Mouse (Mus musculus) heart, adult 2 months (tissue): ENCODE measurements around the gene Fam25c. TPM values are rescaled to one million over a fixed set of nuclear protein-coding genes. Genes with fewer than 3 reads are reported as not detected.

Experiments used
- DNase-seq, 2 experiments: peaks; one replicate each; pipeline ENCODE4 v3.0.0; 2021
- H3K27ac ChIP-seq: fragments of 200-600 bp; 2 replicates; pipeline ENCODE4 v1.8.1; 2022
- H3K27me3 ChIP-seq: fragments of 200-500 bp; 2 replicates; pipeline ENCODE4 v1.6.1; 2012; ENCODE audit warnings: mild to moderate bottlenecking, low read length, inconsistent platforms, mixed read lengths; ENCODE audit not compliant: control insufficient read depth, insufficient read depth
- H3K36me3 ChIP-seq: fragments of 200-500 bp; 2 replicates; pipeline ENCODE4 v1.6.1; 2012; ENCODE audit warnings: low read length, inconsistent platforms; ENCODE audit not compliant: control insufficient read depth, insufficient read depth
- H3K4me1 ChIP-seq: fragments of 200-500 bp; 2 replicates; pipeline ENCODE4 v1.6.1; 2011; ENCODE audit warnings: low read length; ENCODE audit not compliant: control insufficient read depth, insufficient read depth
- H3K4me3 ChIP-seq: fragments of 200-600 bp; 2 replicates; pipeline ENCODE4 v1.8.1; 2022
- H3K79me2 ChIP-seq: fragments of 200-500 bp; replicated peaks from 2 replicates; pipeline ENCODE4 v1.6.1; 2012; ENCODE audit warnings: mild to moderate bottlenecking, inconsistent platforms, low read length, moderate library complexity, mixed read lengths; ENCODE audit not compliant: control insufficient read depth, insufficient read depth
- H3K9ac ChIP-seq: fragments of 200-500 bp; 2 replicates; pipeline ENCODE4 v1.6.1; 2012; ENCODE audit warnings: low read depth, mild to moderate bottlenecking, control low read depth, inconsistent platforms, low read length, mixed read lengths
- CTCF ChIP-seq: fragments of 200-600 bp; IDR thresholded peaks from 2 replicates; pipeline ENCODE4 v1.8.1; 2022; ENCODE audit warnings: antibody characterized with exemption, mild to moderate bottlenecking, moderate library complexity
- EP300 ChIP-seq: fragments of 200-500 bp; IDR thresholded peaks from 2 replicates; pipeline ENCODE4 v1.6.1; 2011; ENCODE audit warnings: low read depth, low read length, control low read depth; ENCODE audit not compliant: insufficient read depth
- POLR2A ChIP-seq: fragments of 200-500 bp; IDR thresholded peaks from 2 replicates; pipeline ENCODE4 v1.6.1; 2011; ENCODE audit warnings: mild to moderate bottlenecking, low read depth, low read length, control low read depth; ENCODE audit not compliant: insufficient read depth
- WGBS: fragments of 180-500 bp; shearing (Covaris S2); methylation state at CpG from one replicate; pipeline ENCODE4 v1.1.7; 2018; 5-methylcytosine and 5-hydroxymethylcytosine counted together
- intact Hi-C: fragments of 180-260 bp; cut with DNase I; formaldehyde crosslinking; loops from one replicate; pipeline ENCODE4 v1.15.1; 2025
- polyA plus RNA-seq: library from polyadenylated mRNA; depleted of rRNA; stranded (reverse); fragments of >200 nt; gene quantifications from 2 replicates; pipeline ENCODE4 v1.2.3, GENCODE M21; 2012
- total RNA-seq, 2 experiments: library from RNA; stranded (reverse); gene quantifications; 2 replicates each; pipeline ENCODE4 v1.2.3; 2021

The Fam25c gene
- total and polyA plus RNA-seq, 3 experiments, result not detected

DNA sequence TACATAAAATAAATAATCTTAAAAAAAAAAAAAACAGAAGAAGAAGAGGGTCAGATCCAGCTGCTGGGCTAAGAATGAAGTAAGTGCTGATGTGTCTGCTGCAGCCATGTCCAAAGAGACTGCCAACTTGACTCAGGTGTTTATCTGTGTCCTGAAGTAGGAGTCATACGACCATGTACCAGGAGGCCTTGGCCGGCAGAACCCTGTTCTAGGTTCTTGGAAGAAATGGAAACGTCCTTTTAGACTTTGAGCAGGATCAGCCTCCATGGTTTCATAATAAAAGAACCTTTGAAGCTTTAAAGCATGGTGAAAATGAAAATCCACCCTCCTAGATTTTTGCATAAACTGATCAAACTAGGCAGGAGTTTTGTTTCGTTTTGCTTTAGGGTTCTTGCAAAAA, 777 bp downstream of the Fam25c start:
- peaks cover 2% of the 10 kb centered on the region; the same call in 1 of the 2 replicates for H3K4me1 ChIP-seq
- DNase-seq, result no peak
- no peak for TF ChIP-seq EP300
- no peaks in the 10 kb centered on the region for H3K79me2 ChIP-seq
- H3K27ac ChIP-seq, result no peak overlapping the region
- intact Hi-C loops, result loop anchor here (10.0 kb wide), 1 partner anchor 270 kb away; the partner anchor contains the start of gene Anxa8
- no peak overlapping the region for H3K9ac ChIP-seq
- H3K4me3 ChIP-seq, result no peak overlapping the region
- H3K27me3 ChIP-seq, result no peaks in the 10 kb centered on the region
- WGBS, result 73% methylated on average over 4 of the region's 4 CpGs
- H3K36me3 ChIP-seq, result no peaks in the 10 kb centered on the region

DNA sequence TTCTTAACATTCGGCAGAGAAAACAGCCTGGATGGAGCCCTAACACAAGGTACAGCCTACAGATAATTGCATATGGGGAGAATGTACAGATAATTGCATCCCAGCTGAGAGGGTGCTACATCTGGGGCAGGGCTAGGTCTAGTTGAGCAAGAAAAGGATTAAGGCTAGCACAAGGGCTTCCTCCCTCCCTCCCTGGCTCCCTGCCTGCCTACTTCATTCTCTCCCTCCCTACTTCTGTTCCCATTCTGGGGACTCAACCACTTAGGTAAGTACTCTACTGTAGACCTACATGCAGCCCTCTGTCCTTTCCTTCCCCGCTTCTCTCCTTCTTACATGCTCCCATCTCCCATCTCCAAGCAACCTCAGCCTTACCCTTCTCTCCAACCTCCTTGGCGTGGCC, 1.9 kb downstream of the Fam25c start:
- Histone ChIP-seq H3K4me3 (no peak overlapping the region), H3K9ac (no peak overlapping the region), H3K27ac (no peak overlapping the region), H3K79me2 (no peaks in the 10 kb centered on the region), H3K27me3 (no peaks in the 10 kb centered on the region), H3K4me1 (peaks cover 2% of the 10 kb centered on the region; the same call in 1 of the 2 replicates), H3K36me3 (no peaks in the 10 kb centered on the region)
- DNase-seq, result no peak
- intact Hi-C loops, result loop anchor here (10.0 kb wide), 1 partner anchor 269 kb away; the partner anchor contains the start of gene Anxa8
- 88% methylated on average over 3 of the region's 3 CpGs for WGBS
- TF ChIP-seq CTCF (no peak), EP300 (no peak), POLR2A (no peak)

DNA sequence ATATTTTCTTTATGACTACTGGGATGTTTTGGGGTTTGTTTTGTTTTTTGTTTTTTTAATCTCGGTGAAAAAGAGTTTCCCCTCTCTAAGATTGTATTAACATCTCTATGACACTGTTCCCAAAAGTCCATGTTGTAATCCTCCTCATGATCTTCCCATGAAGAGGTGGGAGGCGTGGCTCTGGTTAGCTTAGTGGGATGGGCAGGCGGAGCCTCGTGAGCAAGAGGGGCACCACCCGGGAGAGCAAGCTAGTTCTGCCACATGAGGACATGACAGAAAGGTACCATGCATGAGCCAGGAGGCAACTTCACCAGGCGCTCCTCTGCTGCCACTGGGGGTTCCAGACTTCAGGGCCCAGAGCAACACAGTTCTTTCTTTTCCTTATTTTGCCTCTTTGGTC, 2.7 kb downstream of the Fam25c start:
- H3K36me3 ChIP-seq, result no peaks in the 10 kb centered on the region
- H3K4me1 ChIP-seq, result no peaks in the 10 kb centered on the region
- no peak overlapping the region for H3K4me3 ChIP-seq
- no peaks in the 10 kb centered on the region for H3K79me2 ChIP-seq
- no peak overlapping the region for H3K27ac ChIP-seq
- no peak for DNase-seq
- intact Hi-C loops, result loop anchor here (10.0 kb wide), 1 partner anchor 268 kb away; the partner anchor contains the start of gene Anxa8
- H3K27me3 ChIP-seq, result no peaks in the 10 kb centered on the region
- no peak for TF ChIP-seq EP300
- TF ChIP-seq POLR2A, result no peak
- TF ChIP-seq CTCF, result no peak
- H3K9ac ChIP-seq, result no peak overlapping the region
- 60% methylated on average over 6 of the region's 6 CpGs for WGBS

DNA sequence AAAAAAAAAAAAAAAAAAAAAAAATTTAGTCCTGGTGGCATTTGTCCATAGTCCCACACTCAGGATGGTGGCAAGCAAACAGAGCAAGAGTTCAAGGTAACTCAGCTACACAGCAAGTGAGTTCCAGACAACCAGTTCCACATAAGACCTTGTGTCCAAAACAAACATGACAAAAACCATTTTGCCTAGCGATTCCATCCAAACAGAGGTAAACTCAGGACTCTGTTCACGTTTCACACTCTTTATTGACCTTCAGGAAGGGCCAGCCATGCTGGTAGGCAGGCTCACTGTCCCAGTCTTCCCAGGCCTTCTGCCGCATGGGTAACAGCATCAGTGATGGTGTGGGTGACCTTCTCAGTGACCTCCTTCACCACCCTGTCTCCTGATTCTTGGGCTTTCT, 3.6 kb downstream of the Fam25c start:
- no peak overlapping the region for H3K9ac ChIP-seq
- no peak overlapping the region for H3K4me3 ChIP-seq
- intact Hi-C loops, result loop anchor here (10.0 kb wide), 1 partner anchor 267 kb away; the partner anchor contains the start of gene Anxa8
- no peaks in the 10 kb centered on the region for H3K79me2 ChIP-seq
- DNase-seq, result no peak
- H3K4me1 ChIP-seq, result no peaks in the 10 kb centered on the region
- WGBS, result 70% methylated on average over 3 of the region's 3 CpGs
- no peak overlapping the region for H3K27ac ChIP-seq
- TF ChIP-seq EP300, result no peak
- TF ChIP-seq POLR2A, result no peak
- no peak for TF ChIP-seq CTCF
- no peaks in the 10 kb centered on the region for H3K36me3 ChIP-seq
- no peaks in the 10 kb centered on the region for H3K27me3 ChIP-seq

DNA sequence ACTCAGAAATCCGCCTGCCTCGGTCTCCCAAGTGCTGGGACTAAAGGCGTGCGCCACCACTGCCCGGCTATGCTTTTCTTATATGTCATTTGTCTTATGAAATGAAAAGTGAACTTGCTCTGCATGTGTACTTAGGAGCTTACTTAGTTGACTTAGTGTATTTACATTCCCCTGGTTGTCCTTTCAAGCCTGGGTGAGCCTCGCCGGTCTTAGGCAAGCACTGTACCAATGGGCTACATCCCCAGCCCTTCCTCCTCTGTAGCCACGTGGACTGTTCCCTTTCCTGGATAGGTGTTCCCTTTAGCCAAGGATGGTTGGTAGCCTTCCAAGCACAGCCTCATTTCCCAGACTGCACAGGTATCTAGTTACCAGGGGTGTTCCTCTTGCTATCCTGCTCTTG, 6.2 kb downstream of the Fam25c start:
- intact Hi-C loops, result no loop called here
- H3K4me1 ChIP-seq, result no peaks in the 10 kb centered on the region
- H3K9ac ChIP-seq, result no peak overlapping the region
- no peaks in the 10 kb centered on the region for H3K36me3 ChIP-seq
- H3K4me3 ChIP-seq, result no peak overlapping the region
- H3K79me2 ChIP-seq, result no peaks in the 10 kb centered on the region
- WGBS, result 81% methylated on average over 8 of the region's 8 CpGs
- H3K27me3 ChIP-seq, result no peaks in the 10 kb centered on the region
- no peak for DNase-seq
- TF ChIP-seq POLR2A (no peak), EP300 (no peak)
- H3K27ac ChIP-seq, result no peak overlapping the region

DNA sequence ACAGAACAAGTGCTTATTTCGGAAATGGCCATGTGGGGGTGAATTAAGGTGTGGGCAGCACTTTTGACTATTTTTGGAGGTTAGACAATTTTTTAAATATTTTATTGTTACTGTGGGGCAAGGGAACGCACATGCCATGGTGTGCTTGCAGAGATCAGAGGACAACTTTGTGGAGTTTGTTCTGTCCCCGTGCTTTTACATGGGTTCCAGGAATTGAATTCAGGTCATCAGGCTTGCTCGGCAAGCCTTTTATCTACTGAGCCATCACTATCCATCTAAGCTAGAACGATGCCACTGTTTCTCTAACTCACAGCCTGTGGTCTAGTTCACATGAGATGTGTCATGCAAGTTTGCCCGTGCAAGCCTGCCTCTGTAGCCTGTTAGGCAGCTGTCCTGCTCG, 6.9 kb downstream of the Fam25c start:
- no peaks in the 10 kb centered on the region for H3K79me2 ChIP-seq
- WGBS, result 73% methylated on average over 7 of the region's 7 CpGs
- no peak overlapping the region for H3K9ac ChIP-seq
- no peak for TF ChIP-seq CTCF
- TF ChIP-seq POLR2A, result no peak
- TF ChIP-seq EP300, result no peak
- H3K4me3 ChIP-seq, result no peak overlapping the region
- H3K27ac ChIP-seq, result no peak overlapping the region
- intact Hi-C loops, result no loop called here
- H3K36me3 ChIP-seq, result no peaks in the 10 kb centered on the region
- H3K4me1 ChIP-seq, result no peaks in the 10 kb centered on the region
- H3K27me3 ChIP-seq, result no peaks in the 10 kb centered on the region
- no peak for DNase-seq
